Mouse (Mus musculus) NIH3T3 (cell line): ENCODE data around the gene Atxn10.

Experiments
- DNase-seq: peaks from one replicate; pipeline ENCODE4 v3.0.0-alpha.2; 2012; ENCODE audit warnings: low read depth

Atxn10 gene

DNA sequence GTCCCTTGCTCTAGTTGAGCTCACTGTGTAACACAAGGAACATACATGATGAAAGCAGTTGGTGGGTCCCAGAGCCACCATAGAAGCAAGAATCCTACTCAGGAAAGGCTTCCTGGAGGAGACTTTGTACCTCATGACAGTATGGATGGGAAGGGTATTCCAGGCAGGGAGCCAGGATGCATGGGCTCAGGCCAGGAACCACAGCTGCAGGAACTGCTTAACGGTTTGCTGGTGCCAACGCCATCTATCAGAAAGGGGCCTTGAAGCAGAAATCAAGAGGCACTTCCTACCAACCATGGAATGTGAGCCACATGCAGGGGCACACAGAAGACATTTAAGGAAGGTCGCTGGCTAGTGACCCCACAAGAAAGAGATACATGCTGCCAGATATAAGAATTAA is 138.7 kb downstream of the Atxn10 start:
- no peak for DNase-seq

DNA sequence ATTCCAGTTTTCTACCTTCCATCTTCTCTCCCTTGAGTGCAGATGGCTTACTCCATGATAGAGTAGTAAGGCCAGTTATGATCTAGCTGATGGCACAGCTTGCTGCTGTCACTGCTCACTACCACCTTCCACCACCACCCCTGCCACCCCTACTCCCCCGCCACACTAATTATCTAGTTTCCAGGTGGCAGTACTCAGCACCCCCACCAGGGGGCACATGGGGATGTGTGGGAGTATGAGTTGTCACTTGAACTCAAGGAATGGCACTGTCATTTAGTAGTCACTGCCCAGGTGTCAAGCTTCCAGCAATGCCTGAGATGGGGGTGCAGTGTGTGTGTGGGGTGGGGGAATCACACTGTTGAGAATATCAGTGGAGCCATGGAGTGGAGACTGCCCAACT is 141.5 kb downstream of the Atxn10 start:
- DNase-seq, result peak; percentile 48

DNA sequence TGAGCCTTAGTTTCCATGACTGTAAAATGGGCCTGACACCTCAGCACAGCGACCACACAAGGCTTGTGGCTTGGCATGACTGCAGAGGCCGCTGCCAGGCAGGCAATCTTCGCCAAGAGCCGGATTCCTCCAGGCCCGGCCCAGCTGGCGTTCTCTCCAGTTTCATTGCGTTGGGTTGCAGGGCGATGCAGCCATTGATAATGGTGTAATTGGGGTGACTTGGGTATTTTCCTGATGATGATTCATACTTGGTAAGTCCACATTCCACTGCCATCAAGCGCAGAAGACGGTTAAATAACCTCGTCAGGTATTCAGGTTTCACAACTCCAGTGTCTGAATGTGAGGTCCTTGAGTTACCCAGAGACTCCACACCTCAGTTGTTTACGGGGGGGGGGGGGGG is 143.3 kb downstream of the Atxn10 start:
- peak; percentile 62 for DNase-seq

DNA sequence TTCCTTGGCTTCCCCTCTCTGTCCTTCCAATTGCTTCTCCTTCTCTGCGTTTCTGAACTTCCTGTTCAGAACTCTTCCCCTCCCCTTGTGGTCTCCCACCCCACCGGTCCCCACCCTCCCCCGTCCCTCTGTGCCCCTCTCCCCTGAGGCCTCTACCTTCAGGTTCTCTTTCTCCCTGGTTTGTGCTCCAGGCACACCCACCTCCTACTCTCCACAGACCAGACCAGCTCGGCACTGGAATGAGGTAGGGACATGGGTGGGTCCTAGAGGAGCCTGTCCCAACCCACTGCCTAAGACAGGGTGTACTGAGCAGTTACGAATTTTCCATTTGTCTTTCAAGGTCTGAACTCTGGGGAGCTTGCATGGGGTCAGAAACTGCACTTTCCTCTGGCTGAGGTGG is 143.9 kb downstream of the Atxn10 start:
- DNase-seq, result no peak

DNA sequence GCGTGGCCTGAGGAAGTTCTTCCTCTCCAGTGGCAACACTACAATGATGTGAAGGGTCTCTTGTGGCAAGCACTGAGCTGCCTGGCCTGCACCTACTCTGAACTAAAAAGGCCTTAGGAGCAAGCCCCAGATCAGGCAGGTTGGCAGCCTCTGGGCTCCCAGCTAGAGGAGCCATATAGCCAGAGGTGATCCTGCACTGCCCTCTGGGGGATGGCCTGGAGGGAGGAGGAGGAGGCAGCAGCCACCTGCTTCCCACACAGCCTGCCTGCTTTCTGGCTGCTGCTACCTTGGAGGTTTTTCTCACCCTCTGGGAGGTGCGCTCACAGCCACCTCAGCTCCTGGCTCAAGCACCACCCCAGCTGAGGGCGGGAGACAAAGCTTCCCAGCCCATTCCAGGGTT is 144.6 kb downstream of the Atxn10 start:
- DNase-seq, result peak; percentile 59

DNA sequence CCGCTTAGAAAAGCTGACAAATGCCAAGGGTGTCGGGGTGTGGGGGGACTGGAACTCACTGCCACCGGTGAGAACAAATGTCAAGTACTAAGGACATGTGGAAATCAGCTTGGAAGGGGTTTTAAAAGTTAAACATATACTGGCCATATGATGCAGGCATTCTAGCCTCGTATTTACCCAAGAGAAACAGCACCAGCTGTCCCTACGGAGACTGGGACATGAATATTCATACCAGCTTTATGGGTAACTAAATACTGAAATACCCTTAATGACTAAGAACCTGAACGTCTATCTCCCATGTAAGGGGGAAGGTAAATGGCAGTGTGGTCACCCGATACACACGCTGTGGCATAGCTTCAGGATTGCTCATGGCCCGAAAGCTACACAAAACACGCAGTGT is 152.9 kb downstream of the Atxn10 start:
- no peak for DNase-seq

DNA sequence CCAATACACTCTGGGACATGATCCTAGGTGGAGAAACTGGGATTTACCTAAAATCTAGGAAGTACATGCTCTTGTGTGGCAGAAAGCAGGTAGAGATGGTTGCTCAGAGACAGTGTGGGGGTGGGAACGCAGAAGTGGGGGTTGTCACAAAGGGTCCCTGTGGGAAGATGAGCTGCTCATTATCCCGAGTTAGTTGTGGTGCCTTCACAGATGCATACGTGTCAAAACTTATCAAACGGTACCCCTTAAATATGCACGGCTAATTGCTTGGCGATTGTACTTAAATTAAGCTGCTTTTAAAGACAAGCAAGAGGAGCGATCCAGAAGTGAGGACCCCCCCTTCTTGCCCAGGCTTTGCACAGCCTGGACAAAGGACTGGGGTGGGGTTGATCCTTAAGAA is 153.7 kb downstream of the Atxn10 start:
- DNase-seq, result no peak

DNA sequence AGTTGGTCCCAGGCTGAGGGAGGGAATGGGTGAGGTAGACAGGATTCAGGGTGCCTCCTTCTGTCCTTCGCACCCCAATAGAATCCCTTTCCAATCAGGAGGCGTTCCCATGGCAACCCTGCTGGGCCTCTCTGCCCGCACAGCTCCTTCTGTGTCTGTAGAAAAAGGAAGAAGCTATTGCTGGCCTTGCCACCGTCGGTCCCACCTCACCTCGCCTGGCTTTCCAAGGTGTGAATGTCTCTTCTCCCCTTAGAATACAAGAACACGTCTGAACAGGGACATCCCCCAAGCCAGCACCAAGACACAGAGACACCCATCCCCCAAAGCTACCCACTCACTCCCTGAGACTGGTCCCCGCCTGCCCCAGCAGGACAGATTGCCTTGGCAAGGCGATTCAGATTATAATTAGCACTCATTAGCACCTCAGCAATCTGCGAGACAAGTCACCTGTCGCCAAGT is 158.1 kb downstream of the Atxn10 start:
- no peak for DNase-seq

DNA sequence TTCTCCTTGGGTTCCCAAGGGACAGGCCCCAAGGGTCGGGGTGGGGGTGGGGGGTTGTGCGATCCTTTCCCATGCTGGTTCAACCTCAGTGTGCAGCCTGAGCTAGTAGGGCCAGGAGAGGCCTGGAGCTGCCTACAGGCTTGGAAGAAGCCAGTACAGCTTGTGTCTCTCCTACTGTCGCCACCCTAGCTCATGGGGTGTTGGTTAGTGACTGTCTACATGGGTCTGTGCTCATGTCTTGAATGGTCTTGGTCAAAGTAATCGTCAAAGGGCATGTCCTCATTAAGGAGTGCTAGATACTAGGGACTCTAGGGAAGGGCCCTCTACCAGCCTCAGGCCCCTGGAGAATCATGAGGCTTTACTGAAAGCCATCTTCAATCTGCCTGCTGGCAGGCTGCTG is 161.5 kb downstream of the Atxn10 start:
- no peak for DNase-seq

DNA sequence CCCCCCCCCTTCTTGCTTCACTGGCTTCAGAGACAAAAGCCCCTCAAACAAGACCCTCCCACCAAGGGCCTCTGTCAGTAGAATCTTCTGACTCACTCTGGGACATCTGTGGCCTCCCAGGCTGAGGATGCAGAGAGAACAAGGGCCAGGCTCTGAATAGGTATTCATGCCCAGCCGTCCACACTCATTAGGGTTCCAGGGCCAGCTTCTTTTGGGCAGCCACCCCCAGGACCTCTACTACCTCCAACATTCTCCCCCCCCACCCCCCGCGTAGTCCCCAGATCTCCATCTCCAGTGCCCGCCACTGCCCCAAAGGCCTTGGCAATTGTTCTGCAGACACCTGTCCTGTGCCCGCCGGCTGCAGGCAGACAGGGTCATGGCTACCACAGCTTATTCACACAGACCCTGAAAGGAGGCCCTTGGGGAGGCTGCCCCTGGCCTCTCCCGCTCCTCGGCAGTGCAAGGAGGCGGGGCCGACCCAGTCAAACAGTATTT is 162.0 kb downstream of the Atxn10 start:
- no peak for DNase-seq

DNA sequence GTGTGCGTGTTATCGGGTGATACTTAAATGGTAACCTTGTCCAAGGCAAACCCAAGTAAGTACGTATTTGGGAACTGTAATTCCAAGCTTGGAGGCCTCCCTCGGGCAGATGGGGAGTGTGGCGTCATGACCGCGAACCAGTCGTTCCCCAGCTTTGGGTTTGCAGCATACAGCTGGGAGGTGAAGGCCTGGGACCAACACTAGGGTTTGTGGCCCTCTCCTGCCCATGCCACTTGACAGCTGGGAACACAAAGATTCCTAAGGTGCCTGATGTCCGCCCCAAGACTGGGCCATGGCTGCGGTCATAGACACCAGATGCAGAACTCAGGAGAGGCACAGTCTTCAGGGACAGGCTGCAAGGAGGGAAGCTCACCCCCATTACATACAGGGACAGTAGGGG is 164.2 kb downstream of the Atxn10 start:
- DNase-seq, result no peak

DNA sequence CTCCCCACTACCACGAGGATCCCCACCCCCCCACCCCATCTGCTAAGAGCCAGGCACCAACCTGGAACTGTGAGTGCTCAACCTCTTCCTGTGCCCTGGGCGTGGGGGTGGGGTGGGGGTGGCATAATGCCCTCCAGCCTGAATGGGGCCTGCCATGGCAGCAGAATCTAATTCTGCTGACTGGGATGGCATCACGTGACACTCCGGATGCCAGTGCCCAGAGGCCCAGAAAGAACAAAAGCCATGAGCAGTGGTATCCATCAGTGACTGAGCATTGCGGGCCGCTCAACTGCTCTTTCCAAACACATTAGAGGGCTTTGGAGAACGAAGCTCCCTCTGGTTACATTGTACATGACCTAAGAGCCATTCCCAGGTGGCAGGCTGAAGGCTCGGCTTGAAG is 167.1 kb downstream of the Atxn10 start, which contains the start of gene 7530416G11Rik:
TSS of gene 7530416G11Rik (minus strand) at position 101 of the 400 bp plus-strand sequence.
- DNase-seq, result no peak

DNA sequence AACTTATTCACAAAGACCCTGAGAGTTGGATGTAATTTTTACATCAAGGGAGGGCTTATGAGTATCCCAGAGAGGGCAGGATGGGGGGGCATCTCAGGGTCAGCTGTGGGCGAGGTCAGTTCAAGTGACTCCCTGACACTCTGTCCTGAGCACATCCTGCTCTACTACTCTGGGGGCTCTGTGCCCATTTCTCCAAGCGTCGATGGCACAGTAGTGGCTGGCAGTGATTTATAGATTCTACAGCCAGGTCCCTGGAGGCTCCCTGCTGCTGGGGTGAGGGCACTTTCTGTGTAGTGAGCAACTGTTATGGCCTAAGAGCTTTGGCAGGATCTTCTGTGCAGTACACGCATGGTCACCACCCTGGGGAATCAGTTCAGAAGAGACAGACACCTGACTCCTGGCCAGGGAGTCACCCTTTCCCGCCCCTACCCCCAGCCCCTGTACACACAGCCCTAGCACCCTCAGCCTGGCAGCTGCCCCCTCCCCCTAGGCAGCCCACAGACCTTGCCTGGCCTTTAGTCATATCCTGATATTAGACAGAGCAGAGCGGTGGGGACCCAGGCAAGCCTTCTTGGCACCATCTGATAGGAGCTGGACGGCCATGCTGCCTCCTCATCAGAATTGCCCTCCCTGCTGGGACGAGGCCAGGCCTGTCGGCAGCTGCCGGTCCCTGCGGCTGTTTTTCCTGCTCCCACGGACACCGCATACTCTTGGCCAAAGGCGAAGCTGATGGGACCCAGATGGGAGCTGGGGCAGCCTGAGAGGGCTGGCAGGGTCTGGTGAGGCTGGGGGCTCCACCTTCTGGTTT is 169.3 kb downstream of the Atxn10 start:
- DNase-seq, result peak; percentile 30

DNA sequence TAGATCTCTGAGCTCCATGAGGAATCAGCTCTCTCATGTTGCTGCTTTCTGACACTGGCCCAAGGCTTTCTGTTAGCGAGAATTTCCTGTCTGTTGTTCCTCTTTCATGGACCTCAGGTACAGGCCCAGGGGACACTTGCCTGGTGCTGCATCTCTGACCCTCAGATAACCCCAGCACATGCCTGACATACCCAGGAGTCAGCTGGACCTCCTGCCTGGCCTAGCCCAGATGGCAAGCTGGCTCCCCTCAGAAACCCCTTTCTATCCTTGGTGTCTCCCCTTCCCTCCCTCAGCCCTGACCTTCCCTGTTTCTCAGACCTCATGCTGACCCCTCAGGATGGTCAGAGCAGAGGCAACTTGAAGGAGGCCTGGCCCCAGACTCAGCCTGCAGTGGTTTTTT is 170.6 kb downstream of the Atxn10 start:
- no peak for DNase-seq

DNA sequence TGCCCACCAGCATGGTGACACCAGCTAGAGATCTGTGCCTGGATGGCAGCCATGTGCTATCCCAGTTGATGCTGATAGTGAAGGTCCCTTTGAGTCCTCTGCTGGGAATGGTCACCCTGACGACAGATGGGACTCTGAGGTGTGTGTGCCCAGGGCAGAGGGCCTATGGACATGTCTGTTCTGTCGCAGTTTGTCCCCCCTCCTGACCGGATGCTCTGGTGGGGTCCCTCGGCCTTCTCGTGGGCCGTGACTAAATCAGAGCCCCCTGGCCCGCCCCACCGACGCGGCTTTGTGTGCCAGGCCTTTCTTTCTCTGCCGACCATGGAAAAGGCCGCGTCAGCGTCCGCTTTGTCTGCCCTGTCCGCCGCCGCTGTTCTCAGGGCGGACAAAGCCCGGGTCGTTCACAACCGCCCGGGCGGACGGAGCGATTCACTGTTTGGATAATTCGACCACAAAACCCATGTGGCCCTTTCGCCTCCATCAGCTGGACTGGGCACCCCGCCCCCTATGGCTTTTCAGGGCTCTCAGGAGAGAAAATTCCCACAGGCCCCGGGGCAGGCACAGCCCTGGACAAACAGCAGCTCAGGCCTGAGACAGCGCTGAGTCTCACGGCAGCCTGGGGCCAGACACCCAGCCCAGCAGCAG is 171.4 kb downstream of the Atxn10 start:
- no peak for DNase-seq
